Mouse (Mus musculus) liver, postnatal 0 days (tissue): ENCODE data around the gene Hes7. TPM values are rescaled to one million over a fixed set of nuclear protein-coding genes. Genes with fewer than 3 reads are reported as not detected.

ENCODE experiments used
- ATAC-seq: fragments of 200-750 bp; cut with Nextera tagmentation; 2 replicates; pipeline ENCODE4 v1.8.0; 2017; ENCODE audit warnings: mild to moderate bottlenecking, moderate library complexity
- DNase-seq: peaks from one replicate; pipeline ENCODE4 v3.0.0-alpha.2; 2016
- H3K27ac ChIP-seq: fragments of 300-500 bp; sonication (generic); 2 replicates; pipeline ENCODE4 v1.5.1; 2014; ENCODE audit warnings: antibody characterized with exemption, moderate library complexity, mild to moderate bottlenecking, low read depth
- H3K27me3 ChIP-seq: fragments of 300-500 bp; sonication (generic); 2 replicates; pipeline ENCODE4 v1.6.1; 2014; ENCODE audit warnings: low read length, control low read depth, mixed read lengths; ENCODE audit not compliant: insufficient read depth
- H3K36me3 ChIP-seq: fragments of 300-500 bp; sonication (generic); replicated peaks from 2 replicates; pipeline ENCODE4 v1.6.1; 2014; ENCODE audit warnings: mild to moderate bottlenecking, control low read depth, low read length, moderate library complexity, mixed read lengths; ENCODE audit not compliant: insufficient read depth
- H3K4me1 ChIP-seq: fragments of 300-500 bp; sonication (generic); 2 replicates; pipeline ENCODE4 v1.6.1; 2014; ENCODE audit warnings: antibody characterized with exemption, mild to moderate bottlenecking, control low read depth; ENCODE audit not compliant: insufficient read depth
- H3K4me2 ChIP-seq: fragments of 300-500 bp; sonication (generic); 2 replicates; pipeline ENCODE4 v1.6.1; 2014; ENCODE audit warnings: low read depth, mild to moderate bottlenecking, low read length, moderate library complexity, mixed read lengths
- H3K4me3 ChIP-seq: fragments of 300-500 bp; sonication (generic); 2 replicates; pipeline ENCODE4 v1.5.1; 2014; ENCODE audit warnings: low read depth, low read length
- H3K9ac ChIP-seq: fragments of 300-500 bp; sonication (generic); replicated peaks from 2 replicates; pipeline ENCODE4 v1.6.1; 2014; ENCODE audit warnings: mild to moderate bottlenecking, moderate library complexity
- H3K9me3 ChIP-seq: fragments of 300-500 bp; sonication (generic); 2 replicates; pipeline ENCODE4 v1.6.1; 2016; ENCODE audit warnings: mild to moderate bottlenecking, control low read depth, low read length, mixed read lengths
- CTCF ChIP-seq: sonication (generic); IDR thresholded peaks from 2 replicates; pipeline ENCODE4 v1.5.1; 2016; ENCODE audit warnings: antibody characterized with exemption, low read depth
- EP300 ChIP-seq: IDR thresholded peaks from 2 replicates; pipeline ENCODE4 v1.6.1; 2016; ENCODE audit warnings: antibody characterized with exemption, low read depth, mild to moderate bottlenecking
- whole genome bisulfite sequencing: fragments of 180-500 bp; shearing (Covaris S2); extraction: QIAGEN DNeasy Blood & Tissue Kit; methylation state at CpG from one replicate; pipeline ENCODE4 v1.1.7; 2014; ENCODE audit not compliant: insufficient replicate concordance; 5-methylcytosine and 5-hydroxymethylcytosine counted together
- polyA plus RNA-seq: library from polyadenylated mRNA; unstranded; fragments of >200 nt; fragmentation: Nextera tagmentation; extraction: Ambion mirVana; gene quantifications from 2 replicates; pipeline ENCODE4 v1.2.1, GENCODE M21; 2015

Hes7 gene
- polyA plus RNA-seq, 1 experiment from 2014 or later: 0.15 TPM

GRCm38 (mm10) chr11:69073065-69073888 lies 46.9 kb upstream of the Hes7 start:
- H3K36me3 ChIP-seq: no peaks in the 10 kb centered on the region
- H3K27me3 ChIP-seq: no peaks in the 10 kb centered on the region
- peak overlapping the region; percentile 95 for H3K27ac ChIP-seq
- H3K9me3 ChIP-seq: no peaks in the 10 kb centered on the region
- peak overlapping the region; percentile 78 for H3K9ac ChIP-seq
- DNase-seq: peak; percentile 82
- under 1% methylated on average over 14 of the region's 14 CpGs for WGBS
- peak overlapping the region; percentile 27 for H3K4me3 ChIP-seq
- peaks cover 34% of the 10 kb centered on the region for H3K4me1 ChIP-seq
- H3K4me2 ChIP-seq: peak overlapping the region; percentile 72
- peak; percentile 84 for ATAC-seq
- TF ChIP-seq CTCF: peak; percentile 26
- TF ChIP-seq EP300: peak; percentile 80

- H3K27me3 ChIP-seq: no peaks in the 10 kb centered on the region
- H3K9ac ChIP-seq: peak overlapping the region; percentile 78
- TF ChIP-seq CTCF (no peak), EP300 (no peak)
- no peak overlapping the region for H3K4me3 ChIP-seq
- H3K4me2 ChIP-seq: no peak overlapping the region
- H3K36me3 ChIP-seq: no peaks in the 10 kb centered on the region
- no peak for DNase-seq
- 57% methylated on average over 6 of the region's 6 CpGs for WGBS
- ATAC-seq: no peak
- peak overlapping the region; percentile 95 for H3K27ac ChIP-seq
- H3K4me1 ChIP-seq: peaks cover 38% of the 10 kb centered on the region
- no peaks in the 10 kb centered on the region for H3K9me3 ChIP-seq
These were observed 46.0 kb upstream of the Hes7 start for GRCm38 (mm10) chr11:69073951-69074775.

- 0 out of 2 replicates have a peak overlapping the region, but pooled peaks have one; percentile 30 for H3K27ac ChIP-seq
- peaks cover 38% of the 10 kb centered on the region for H3K4me1 ChIP-seq
- no peak overlapping the region for H3K4me3 ChIP-seq
- no peak for ATAC-seq
- no peaks in the 10 kb centered on the region for H3K27me3 ChIP-seq
- H3K9me3 ChIP-seq: no peaks in the 10 kb centered on the region
- TF ChIP-seq EP300: no peak
- TF ChIP-seq CTCF: no peak
- 66% methylated on average over 2 of the region's 2 CpGs for WGBS
- no peaks in the 10 kb centered on the region for H3K36me3 ChIP-seq
- DNase-seq: no peak
- H3K4me2 ChIP-seq: no peak overlapping the region
- no peak overlapping the region for H3K9ac ChIP-seq
These were observed 45.5 kb upstream of the Hes7 start for GRCm38 (mm10) chr11:69074776-69075069.

- ATAC-seq: no peak
- H3K27me3 ChIP-seq: no peaks in the 10 kb centered on the region
- H3K4me1 ChIP-seq: peaks cover 33% of the 10 kb centered on the region
- 55% methylated on average over 8 of the region's 9 CpGs for WGBS
- no peak for DNase-seq
- no peak overlapping the region for H3K4me2 ChIP-seq
- H3K9ac ChIP-seq: no peak overlapping the region
- H3K27ac ChIP-seq: no peak overlapping the region
- no peak for TF ChIP-seq CTCF
- no peaks in the 10 kb centered on the region for H3K36me3 ChIP-seq
- no peaks in the 10 kb centered on the region for H3K9me3 ChIP-seq
- H3K4me3 ChIP-seq: no peak overlapping the region
These were observed 44.3 kb upstream of the Hes7 start for GRCm38 (mm10) chr11:69075764-69076479.

- H3K36me3 ChIP-seq: no peaks in the 10 kb centered on the region
- H3K9me3 ChIP-seq: no peaks in the 10 kb centered on the region
- no peak overlapping the region for H3K4me3 ChIP-seq
- peaks cover 26% of the 10 kb centered on the region for H3K4me1 ChIP-seq
- no peak for TF ChIP-seq CTCF
- TF ChIP-seq EP300: no peak
- no peak for ATAC-seq
- no peak for DNase-seq
- H3K27me3 ChIP-seq: no peaks in the 10 kb centered on the region
- no peak overlapping the region for H3K9ac ChIP-seq
- H3K27ac ChIP-seq: no peak overlapping the region
- H3K4me2 ChIP-seq: no peak overlapping the region
- 70% methylated on average over 5 of the region's 5 CpGs for WGBS
These were observed 43.6 kb upstream of the Hes7 start for GRCm38 (mm10) chr11:69076572-69076971.

GRCm38 (mm10) chr11:69077316-69077715 lies 42.9 kb upstream of the Hes7 start:
- ATAC-seq (no peak), DNase-seq (no peak)
- Histone ChIP-seq H3K9me3 (no peaks in the 10 kb centered on the region), H3K36me3 (no peaks in the 10 kb centered on the region), H3K27me3 (no peaks in the 10 kb centered on the region), H3K4me2 (no peak overlapping the region), H3K4me3 (no peak overlapping the region), H3K27ac (no peak overlapping the region), H3K4me1 (peaks cover 22% of the 10 kb centered on the region), H3K9ac (no peak overlapping the region)
- 82% methylated on average over 9 of the region's 9 CpGs for WGBS
- no peak for TF ChIP-seq CTCF
- no peak for TF ChIP-seq EP300
